Mouse (Mus musculus) intestine, embryonic 15.5 days (tissue): ENCODE measurements around the gene Tmem95. TPM values are rescaled to one million over a fixed set of nuclear protein-coding genes. Genes with fewer than 3 reads are reported as not detected.
A peak's percentile ranks its signal among the peaks of the same experiment; 100 is the strongest.

Experiments used
- ATAC-seq: fragments of 200-750 bp; cut with Nextera tagmentation; 2 replicates; pipeline ENCODE4 v1.8.0; 2017; ENCODE audit warnings: moderate TSS enrichment, moderate library complexity
- H3K27ac ChIP-seq: fragments of 300-500 bp; sonication (generic); 2 replicates; pipeline ENCODE4 v1.5.1; 2015; ENCODE audit warnings: mild to moderate bottlenecking, inconsistent platforms
- H3K27me3 ChIP-seq: fragments of 300-500 bp; sonication (generic); replicated peaks from 2 replicates; pipeline ENCODE4 v1.6.1; 2015; ENCODE audit warnings: inconsistent platforms
- H3K36me3 ChIP-seq: fragments of 300-500 bp; sonication (generic); 2 replicates; pipeline ENCODE4 v1.6.1; 2015; ENCODE audit warnings: inconsistent platforms
- H3K4me1 ChIP-seq: fragments of 300-500 bp; sonication (generic); replicated peaks from 2 replicates; pipeline ENCODE4 v1.6.1; 2015; ENCODE audit warnings: inconsistent platforms
- H3K4me2 ChIP-seq: fragments of 300-500 bp; sonication (generic); replicated peaks from 2 replicates; pipeline ENCODE4 v1.6.1; 2015; ENCODE audit warnings: mild to moderate bottlenecking, inconsistent platforms
- H3K4me3 ChIP-seq: fragments of 300-500 bp; sonication (generic); replicated peaks from 2 replicates; pipeline ENCODE4 v1.5.1; 2015; ENCODE audit warnings: inconsistent platforms
- H3K9ac ChIP-seq: fragments of 300-500 bp; sonication (generic); 2 replicates; pipeline ENCODE4 v1.6.1; 2015; ENCODE audit warnings: inconsistent platforms
- H3K9me3 ChIP-seq: fragments of 300-500 bp; sonication (generic); 2 replicates; pipeline ENCODE4 v1.6.1; 2016; ENCODE audit warnings: inconsistent platforms
- WGBS: fragments of 180-500 bp; shearing (Covaris S2); methylation state at CpG from one replicate; pipeline ENCODE4 v1.1.7; 2015; 5-methylcytosine and 5-hydroxymethylcytosine counted together
- polyA plus RNA-seq: library from polyadenylated mRNA; unstranded; fragments of >200 nt; fragmentation: Nextera tagmentation; extraction: Ambion mirVana; gene quantifications from 2 replicates; pipeline ENCODE4 v1.2.1, GENCODE M21; 2015

The Tmem95 gene
- polyA plus RNA-seq, 1 experiment from 2014 or later: not detected

GRCm38 (mm10) chr11:69849128-69849527 is 28.7 kb downstream of the Tmem95 start:
- no peak overlapping the region for H3K9ac ChIP-seq
- H3K36me3 ChIP-seq: peaks cover 33% of the 10 kb centered on the region
- no peaks in the 10 kb centered on the region for H3K27me3 ChIP-seq
- H3K4me1 ChIP-seq: peaks cover 18% of the 10 kb centered on the region
- 84% methylated on average over 9 of the region's 9 CpGs for WGBS
- no peaks in the 10 kb centered on the region for H3K9me3 ChIP-seq
- no peak overlapping the region for H3K4me2 ChIP-seq
- ATAC-seq: no peak
- H3K27ac ChIP-seq: no peak overlapping the region
- no peak overlapping the region for H3K4me3 ChIP-seq

DNA sequence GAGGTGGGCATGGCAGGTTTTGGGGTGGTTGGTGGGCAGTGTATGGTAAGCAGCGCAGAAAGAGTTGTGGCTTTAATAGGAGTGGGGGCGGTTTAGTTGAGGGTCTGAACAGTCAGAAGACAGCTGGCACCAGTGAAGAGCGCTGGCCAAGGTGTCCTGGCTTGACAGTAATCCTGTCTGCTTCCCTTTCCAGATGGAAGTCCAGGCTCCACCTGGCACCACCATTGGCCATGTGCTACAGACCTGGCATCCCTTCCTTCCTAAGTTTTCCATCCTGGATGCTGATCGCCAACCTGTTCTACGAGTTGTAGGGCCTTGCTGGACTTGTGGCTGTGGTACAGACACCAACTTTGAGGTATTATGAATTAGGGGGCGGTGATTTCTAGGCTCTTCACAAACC is 29.8 kb downstream of the Tmem95 start:
- Histone ChIP-seq H3K9me3 (no peaks in the 10 kb centered on the region), H3K4me1 (peaks cover 18% of the 10 kb centered on the region), H3K4me2 (peak overlapping the region; percentile 90), H3K4me3 (peak overlapping the region; percentile 70; the same call in 1 of the 2 replicates), H3K9ac (no peak overlapping the region), H3K27me3 (no peaks in the 10 kb centered on the region), H3K27ac (no peak overlapping the region), H3K36me3 (peaks cover 33% of the 10 kb centered on the region)
- ATAC-seq: no peak
- 98% methylated on average over 6 of the region's 6 CpGs for WGBS

DNA sequence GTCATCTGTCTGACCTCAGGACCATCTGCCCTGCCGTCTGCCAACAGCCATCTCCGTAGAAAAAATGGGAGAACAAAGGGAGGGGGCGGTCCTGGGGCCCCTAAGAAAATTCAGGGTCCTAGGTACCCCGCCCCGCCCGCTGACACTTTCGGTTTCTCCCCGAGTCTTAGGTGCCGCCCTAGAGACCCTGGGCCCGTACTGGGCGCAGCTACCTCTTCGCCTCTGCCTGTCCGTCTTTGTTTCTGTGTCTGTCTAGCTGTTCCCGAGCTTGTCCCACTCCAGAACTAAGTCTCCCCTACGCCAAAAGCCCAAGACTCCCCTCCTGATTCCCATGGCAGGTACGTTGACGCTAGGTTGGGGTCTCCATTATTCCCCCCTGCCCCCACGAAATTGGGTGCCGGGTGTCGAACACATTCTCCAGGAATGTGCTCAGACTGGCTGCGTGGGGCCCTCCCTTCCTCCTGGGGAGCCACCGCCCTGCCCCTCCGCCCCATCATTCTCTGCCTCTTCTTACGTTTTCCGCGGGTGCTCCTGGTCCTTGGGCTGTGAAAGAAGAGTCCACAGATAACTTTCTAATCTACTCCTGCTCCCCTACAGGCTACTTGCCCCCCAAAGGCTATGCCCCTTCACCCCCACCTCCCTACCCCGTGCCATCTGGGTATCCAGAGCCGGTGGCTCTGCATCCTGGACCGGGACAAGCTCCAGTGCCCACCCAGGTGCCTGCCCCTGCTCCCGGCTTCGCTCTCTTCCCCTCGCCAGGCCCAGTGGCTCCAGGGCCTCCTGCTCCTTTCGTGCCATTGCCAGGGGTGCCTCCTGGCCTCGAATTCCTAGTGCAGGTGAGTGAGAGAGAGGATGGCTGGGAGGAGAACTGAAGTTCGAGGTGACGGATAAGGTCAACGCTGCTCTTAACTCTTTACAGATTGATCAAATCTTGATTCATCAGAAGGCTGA is 30.8 kb downstream of the Tmem95 start:
- Histone ChIP-seq H3K27ac (peak overlapping the region; percentile 94), H3K4me3 (peak overlapping the region; percentile 70), H3K4me2 (peak overlapping the region; percentile 90), H3K9ac (peak overlapping the region; percentile 75), H3K36me3 (peaks cover 27% of the 10 kb centered on the region), H3K27me3 (no peaks in the 10 kb centered on the region), H3K4me1 (peaks cover 18% of the 10 kb centered on the region), H3K9me3 (no peaks in the 10 kb centered on the region)
- 7% methylated on average over 37 of the region's 37 CpGs for WGBS
- peak; percentile 67 for ATAC-seq

DNA sequence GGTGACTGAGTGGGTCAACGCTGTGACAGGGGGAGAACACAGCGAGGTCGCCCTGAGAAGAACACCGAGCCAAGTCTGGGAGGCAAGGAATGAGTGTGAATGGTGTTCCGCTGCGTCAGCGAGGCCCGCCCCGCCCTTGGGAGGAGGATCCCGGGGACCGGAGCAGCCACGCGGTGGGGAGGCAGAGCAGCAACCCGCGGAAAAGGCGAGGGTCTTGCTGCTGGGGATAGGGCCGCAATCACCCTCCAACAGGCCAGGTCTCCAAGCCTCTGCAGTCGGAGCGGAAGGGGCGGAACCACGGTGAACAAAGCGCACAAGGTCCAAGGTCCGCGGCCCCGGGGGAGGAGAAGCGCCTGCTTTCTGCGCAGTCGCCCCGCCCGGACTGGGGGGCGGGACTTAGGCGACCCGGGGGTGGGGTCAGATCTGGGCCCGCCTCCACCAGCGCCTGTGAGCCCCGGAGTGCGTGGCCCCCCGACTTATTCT is 31.6 kb downstream of the Tmem95 start, which contains the start of gene Plscr3:
TSS of gene Plscr3 (plus strand) at position 179 of the 483 bp plus-strand sequence.
- H3K4me1 ChIP-seq: peaks cover 18% of the 10 kb centered on the region
- H3K27me3 ChIP-seq: no peaks in the 10 kb centered on the region
- H3K27ac ChIP-seq: peak within 1 kb of the TSS; percentile 94
- H3K4me2 ChIP-seq: peak within 1 kb of the TSS; percentile 90
- peak within 1 kb of the TSS; percentile 75 for H3K9ac ChIP-seq
- no peaks in the 10 kb centered on the region for H3K9me3 ChIP-seq
- peak; percentile 96 for ATAC-seq
- peaks cover 19% of the 10 kb centered on the region for H3K36me3 ChIP-seq
- H3K4me3 ChIP-seq: peak within 1 kb of the TSS; percentile 70
- under 1% methylated on average over 38 of the region's 38 CpGs for WGBS

DNA sequence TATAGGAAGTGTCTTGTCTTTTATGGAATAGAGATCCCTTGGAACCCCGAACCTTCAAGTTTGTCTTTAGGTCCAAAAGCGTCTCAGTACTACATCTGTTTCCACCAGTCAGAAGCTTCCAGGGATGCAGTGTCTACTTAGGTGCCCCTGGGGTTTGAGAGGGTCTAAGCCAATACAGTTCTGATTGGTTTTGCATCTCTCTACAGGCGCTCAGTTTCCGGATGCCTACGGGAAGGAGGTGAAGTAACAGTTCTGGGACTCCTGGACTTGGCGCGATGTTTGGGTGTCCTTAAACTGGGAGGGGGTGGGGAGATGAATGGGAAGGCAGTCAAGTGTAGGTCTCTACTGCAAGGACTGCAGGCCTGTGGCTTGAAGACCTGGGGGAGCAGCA is 39.1 kb downstream of the Tmem95 start:
- no peak for ATAC-seq
- H3K4me2 ChIP-seq: peak overlapping the region; percentile 92
- H3K4me1 ChIP-seq: peaks cover 36% of the 10 kb centered on the region
- H3K9ac ChIP-seq: peak overlapping the region; percentile 72
- peak overlapping the region; percentile 86 for H3K27ac ChIP-seq
- H3K36me3 ChIP-seq: no peaks in the 10 kb centered on the region
- H3K4me3 ChIP-seq: peak overlapping the region; percentile 71
- no peaks in the 10 kb centered on the region for H3K9me3 ChIP-seq
- 0% methylated on average over 7 of the region's 7 CpGs for WGBS
- H3K27me3 ChIP-seq: no peaks in the 10 kb centered on the region

DNA sequence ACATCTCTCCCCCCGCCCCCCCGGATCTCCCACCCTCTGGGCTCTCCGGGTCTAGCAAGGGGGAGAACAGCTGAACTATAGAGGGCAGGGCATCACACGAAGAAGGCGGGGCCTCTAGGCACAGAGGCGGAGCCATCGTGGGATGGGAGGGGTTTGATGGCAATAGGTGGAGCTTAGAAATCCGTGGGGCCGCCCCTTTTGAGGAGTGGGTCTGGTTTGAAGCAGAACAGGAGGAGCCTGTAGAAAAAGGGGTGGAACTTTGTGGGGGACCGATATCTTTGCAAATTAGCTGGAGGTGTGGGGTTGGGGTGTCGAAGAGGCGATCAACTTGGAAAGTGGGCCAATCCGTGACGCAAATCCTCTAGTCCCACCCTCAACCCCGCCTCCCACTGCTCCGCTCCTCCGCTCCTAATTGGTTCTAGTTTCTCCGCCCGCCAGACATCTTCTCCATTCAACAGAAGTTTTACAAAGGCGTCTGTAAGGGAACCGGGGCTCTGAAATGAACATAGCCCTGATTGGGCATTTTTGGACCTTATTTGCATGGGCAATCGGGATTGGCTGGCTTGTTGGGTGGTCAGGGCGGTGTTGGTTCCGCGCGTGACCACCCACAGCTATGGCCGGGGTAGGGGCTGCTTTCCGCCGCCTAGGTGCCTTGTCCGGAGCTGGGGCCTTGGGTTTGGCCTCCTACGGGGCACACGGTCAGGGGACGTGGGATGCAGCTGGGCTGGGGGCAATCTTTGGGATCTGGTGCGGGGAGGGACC is 39.7 kb downstream of the Tmem95 start, which contains the start of gene Tmem256:
TSS of gene Tmem256 (plus strand) at position 563 of the 762 bp plus-strand sequence.
- Histone ChIP-seq H3K27me3 (no peaks in the 10 kb centered on the region), H3K4me2 (peak within 1 kb of the TSS; percentile 92), H3K4me3 (peak within 1 kb of the TSS; percentile 71), H3K9me3 (no peaks in the 10 kb centered on the region), H3K9ac (peak within 1 kb of the TSS; percentile 72), H3K4me1 (peaks cover 37% of the 10 kb centered on the region), H3K36me3 (no peaks in the 10 kb centered on the region), H3K27ac (peak within 1 kb of the TSS; percentile 87)
- under 1% methylated on average over 34 of the region's 34 CpGs for WGBS
- peak; percentile 93 for ATAC-seq

- WGBS: under 1% methylated on average over 32 of the region's 32 CpGs
- H3K9me3 ChIP-seq: no peaks in the 10 kb centered on the region
- no peaks in the 10 kb centered on the region for H3K27me3 ChIP-seq
- peak within 1 kb of the TSS; percentile 72 for H3K9ac ChIP-seq
- peak; percentile 74 for ATAC-seq
- peak within 1 kb of the TSS; percentile 92 for H3K4me2 ChIP-seq
- H3K4me3 ChIP-seq: peak within 1 kb of the TSS; percentile 71
- peak within 1 kb of the TSS; percentile 87 for H3K27ac ChIP-seq
- H3K36me3 ChIP-seq: no peaks in the 10 kb centered on the region
- peaks cover 37% of the 10 kb centered on the region for H3K4me1 ChIP-seq
These were observed 40.2 kb downstream of the Tmem95 start, which contains the start of gene Nlgn2 for GRCm38 (mm10) chr11:69837604-69837951. Gene Nlgn2, minus strand, starts transcription at chr11:69837784.

DNA sequence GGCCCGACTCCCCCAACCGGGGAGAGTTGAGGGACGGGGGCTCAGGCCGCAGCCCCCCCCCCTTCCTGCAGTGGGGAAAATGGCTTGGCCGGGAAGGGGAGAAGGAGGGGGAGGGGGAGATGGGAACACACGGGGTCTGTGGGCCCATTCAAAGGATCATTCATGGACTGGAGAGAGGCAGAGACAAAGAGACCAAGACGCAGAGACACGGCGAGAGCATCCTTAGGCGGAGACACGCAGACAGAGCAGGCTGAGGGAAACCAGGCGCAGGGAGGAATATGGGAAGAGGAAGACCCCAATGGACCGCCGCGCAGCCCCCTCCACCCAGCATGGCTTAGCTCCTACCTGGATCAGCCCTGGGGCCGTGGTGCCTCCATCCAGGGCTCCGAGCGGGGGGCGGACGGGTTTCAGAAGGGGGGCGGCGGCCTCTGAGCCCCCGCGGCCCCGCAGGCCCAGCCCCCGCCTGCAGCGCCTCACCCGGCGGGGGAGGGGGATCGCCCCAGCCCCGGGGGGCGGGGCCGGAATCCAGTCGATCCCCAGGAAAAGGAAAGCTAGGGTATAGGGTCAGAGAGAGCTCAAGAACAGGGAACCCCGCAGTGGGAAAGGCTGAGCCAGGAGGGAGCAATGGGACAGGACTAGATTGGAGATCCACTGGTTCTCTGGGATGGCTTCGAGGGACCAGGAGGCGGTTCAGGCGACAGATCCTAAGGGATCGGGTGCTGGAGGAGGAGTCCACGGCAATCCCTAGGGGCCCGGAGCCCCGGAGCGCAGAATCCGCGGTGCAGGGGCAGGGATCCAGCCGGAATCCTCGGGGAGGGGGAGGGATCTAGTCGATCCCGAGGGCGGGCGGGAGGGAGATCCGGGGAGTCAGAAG is 40.9 kb downstream of the Tmem95 start:
- WGBS: 1% methylated on average over 48 of the region's 52 CpGs
- peak; percentile 0; the same call in 1 of the 2 replicates for ATAC-seq
- H3K27me3 ChIP-seq: no peaks in the 10 kb centered on the region

DNA sequence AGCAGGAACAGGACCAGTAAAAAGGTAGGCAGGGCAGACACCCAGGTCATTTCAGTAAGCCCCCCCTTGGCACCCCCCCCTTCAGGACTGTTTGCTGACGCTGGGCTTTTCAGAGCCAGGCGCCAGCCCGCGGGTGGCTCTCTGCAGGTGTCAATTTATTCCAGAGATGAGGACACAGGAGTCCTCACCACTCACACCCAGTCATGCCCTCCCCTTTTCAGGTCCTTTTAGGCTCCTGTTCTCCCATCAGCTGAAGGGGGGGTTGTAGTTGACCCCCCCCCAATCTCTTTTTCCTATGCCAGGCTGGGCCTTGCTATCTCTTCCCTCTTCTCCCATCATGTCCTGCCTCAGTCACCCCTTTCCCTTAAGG is 41.9 kb downstream of the Tmem95 start:
- H3K9ac ChIP-seq: no peak overlapping the region
- H3K27ac ChIP-seq: no peak overlapping the region
- peaks cover 37% of the 10 kb centered on the region for H3K4me1 ChIP-seq
- H3K36me3 ChIP-seq: no peaks in the 10 kb centered on the region
- peak overlapping the region; percentile 71 for H3K4me3 ChIP-seq
- 29% methylated on average over 4 of the region's 4 CpGs for WGBS
- H3K9me3 ChIP-seq: no peaks in the 10 kb centered on the region
- ATAC-seq: no peak
- H3K27me3 ChIP-seq: no peaks in the 10 kb centered on the region
- peak overlapping the region; percentile 92 for H3K4me2 ChIP-seq

More for the DNA sequence above, 40.9 kb downstream of the Tmem95 start:
- Histone ChIP-seq H3K27ac (peak overlapping the region; percentile 87), H3K4me2 (peak overlapping the region; percentile 92), H3K9me3 (no peaks in the 10 kb centered on the region), H3K4me1 (peaks cover 37% of the 10 kb centered on the region), H3K9ac (peak overlapping the region; percentile 65), H3K36me3 (no peaks in the 10 kb centered on the region), H3K4me3 (peak overlapping the region; percentile 71)

DNA sequence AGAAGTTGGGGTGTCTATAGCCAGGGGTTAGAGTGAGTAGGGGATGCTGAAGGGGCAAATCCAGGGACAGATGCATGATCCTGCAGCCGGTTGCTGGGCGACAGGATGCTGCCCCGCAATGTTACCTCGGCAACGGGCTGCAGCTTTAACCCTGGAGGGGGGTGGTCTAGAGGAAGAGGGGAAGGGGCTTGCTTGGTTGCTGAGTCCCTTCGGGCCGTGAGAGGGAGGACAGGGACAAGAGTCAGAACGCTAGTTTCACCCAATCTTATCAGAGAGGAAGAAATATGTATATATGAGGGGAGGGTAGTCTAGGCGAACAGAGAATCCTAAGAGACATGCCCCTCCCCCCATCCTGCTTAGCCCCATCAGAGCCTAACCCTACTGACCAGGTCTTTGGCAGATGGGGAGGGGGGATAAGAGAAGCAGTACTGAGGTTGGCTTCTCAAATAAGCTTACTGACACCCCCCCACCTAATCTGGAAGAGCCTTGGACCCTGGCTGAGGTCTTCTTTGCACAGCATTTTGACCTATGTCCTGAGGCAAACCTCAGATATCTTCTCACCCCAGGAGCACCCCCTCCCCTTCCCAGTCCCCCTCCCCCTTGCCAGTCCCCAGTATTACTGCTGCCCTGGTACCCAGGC is 42.4 kb downstream of the Tmem95 start:
- Histone ChIP-seq H3K27ac (no peak overlapping the region), H3K27me3 (no peaks in the 10 kb centered on the region), H3K9ac (no peak overlapping the region), H3K9me3 (no peaks in the 10 kb centered on the region), H3K36me3 (no peaks in the 10 kb centered on the region), H3K4me1 (peaks cover 37% of the 10 kb centered on the region), H3K4me3 (0 out of 2 replicates have a peak overlapping the region, but pooled peaks have one; percentile 71), H3K4me2 (peak overlapping the region; percentile 92)
- ATAC-seq: no peak
- WGBS: 31% methylated on average over 9 of the region's 9 CpGs

DNA sequence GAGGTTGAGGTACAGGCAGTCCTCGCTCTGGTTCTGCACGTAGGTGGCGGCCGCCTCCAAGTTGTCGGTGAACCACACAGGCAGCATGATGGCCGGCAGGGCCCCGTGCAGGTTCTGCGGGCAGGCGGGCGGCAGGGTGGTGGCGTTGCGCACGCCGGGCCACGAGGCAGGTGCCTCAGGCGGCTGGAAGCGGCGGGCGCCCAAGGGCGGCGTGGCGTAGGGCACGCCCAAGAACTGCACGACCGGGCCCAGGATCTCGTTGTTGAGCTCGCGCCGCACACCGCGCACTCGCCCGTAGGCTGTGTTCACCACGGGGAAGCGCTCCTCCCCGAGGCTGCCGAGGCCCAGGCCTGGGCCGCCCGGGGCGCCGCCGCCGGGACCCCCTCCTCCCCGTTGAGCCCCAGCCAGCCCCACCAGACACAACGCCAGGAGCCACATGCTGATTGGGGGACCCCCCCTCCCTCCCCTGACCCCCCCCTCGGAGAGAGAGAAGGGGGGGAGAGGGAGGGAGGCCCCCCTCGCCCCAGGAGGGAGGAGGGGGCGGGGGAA is 43.7 kb downstream of the Tmem95 start:
- 11% methylated on average over 42 of the region's 48 CpGs for WGBS
- Histone ChIP-seq H3K27me3 (no peaks in the 10 kb centered on the region), H3K27ac (no peak overlapping the region), H3K4me3 (peak overlapping the region; percentile 40), H3K4me2 (peak overlapping the region; percentile 92), H3K9me3 (no peaks in the 10 kb centered on the region), H3K36me3 (no peaks in the 10 kb centered on the region), H3K9ac (peak overlapping the region; percentile 45), H3K4me1 (peaks cover 33% of the 10 kb centered on the region)
- peak; percentile 3; the same call in 1 of the 2 replicates for ATAC-seq
